Comparison of ENCODE assay signal across 7 mouse cellular contexts in the genomic region with DNA sequence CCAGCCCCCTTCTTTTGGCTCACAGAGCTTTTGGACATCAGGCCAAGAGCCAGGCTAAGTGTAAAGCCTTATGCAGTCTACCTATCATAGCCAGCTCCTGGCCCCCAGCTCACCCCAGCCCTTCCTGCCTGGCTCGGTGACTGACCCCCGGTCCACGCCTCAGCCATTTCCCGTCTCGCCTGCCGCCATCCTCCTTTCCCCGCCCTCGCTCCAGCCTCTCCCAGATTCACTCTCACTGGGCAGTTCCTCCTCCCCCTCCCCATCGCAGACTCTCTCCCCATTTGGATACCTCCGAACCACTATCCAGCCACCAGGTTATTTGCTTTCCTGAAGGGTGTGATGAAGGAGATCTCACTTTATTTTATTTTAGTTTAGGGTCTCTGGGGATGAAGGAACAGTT. TPM values are rescaled to one million over a fixed set of nuclear protein-coding genes. Genes with fewer than 3 reads are reported as not detected.
A peak's percentile ranks its signal among the peaks of the same experiment; 100 is the strongest.
DNase-seq lines count a peak whose midpoint lies in the region; ATAC-seq lines count a peak whose summit lies in the region.

No protein-coding gene starts in this region.

- H3K9ac ChIP-seq in embryonic facial prominence, embryonic 13.5 days = peak overlapping the region; percentile 52; the same call in 1 of the 2 replicates
- H3K9ac ChIP-seq in hindbrain, embryonic 15.5 days = no peak overlapping the region
- no peak overlapping the region for H3K9ac ChIP-seq in lung, embryonic 16.5 days (ENCODE audit: low read length)

- ATAC-seq in embryonic facial prominence, embryonic 13.5 days (ENCODE audit: insufficient number of reproducible peaks, insufficient read depth, low FRiP score, low TSS enrichment, low read depth) = no peak
- ATAC-seq in hindbrain, embryonic 15.5 days (ENCODE audit: low FRiP score, low read depth) = no peak
- 0 out of 2 replicates have a peak, but pooled peaks have one; percentile 26 for ATAC-seq in lung, embryonic 16.5 days (ENCODE audit: low read depth)
- ATAC-seq in granulocyte monocyte progenitor cell, adult 5-6 weeks (replicated peaks; ENCODE audit: poor library complexity, severe bottlenecking) = no peak

- WGBS in embryonic facial prominence, embryonic 13.5 days = 3% methylated on average over 10 of the region's 10 CpGs
- WGBS in hindbrain, embryonic 15.5 days = 2% methylated on average over 10 of the region's 10 CpGs
- WGBS in lung, embryonic 16.5 days = 2% methylated on average over 10 of the region's 10 CpGs

- peak; percentile 43 for DNase-seq in ZHBTc4 (ENCODE audit: low read depth, low spot score)
- no peak for DNase-seq in T-cell, adult 2 months (ENCODE audit: low spot score)
- no peak for DNase-seq in spleen, postnatal 10 days (ENCODE audit: low spot score in 2 of 2)

- H3K27me3 ChIP-seq in embryonic facial prominence, embryonic 13.5 days = peaks cover 83% of the 10 kb centered on the region
- H3K27me3 ChIP-seq in hindbrain, embryonic 15.5 days = peaks cover 82% of the 10 kb centered on the region
- H3K27me3 ChIP-seq in lung, embryonic 16.5 days (ENCODE audit: control insufficient read depth, insufficient read depth, low read depth, low read length) = peaks cover 62% of the 10 kb centered on the region

- peaks cover 42% of the 10 kb centered on the region for H3K4me1 ChIP-seq in embryonic facial prominence, embryonic 13.5 days
- peaks cover 40% of the 10 kb centered on the region for H3K4me1 ChIP-seq in hindbrain, embryonic 15.5 days (replicated peaks)
- H3K4me1 ChIP-seq in lung, embryonic 16.5 days (replicated peaks; ENCODE audit: control insufficient read depth, insufficient read depth, low read length) = peaks cover 36% of the 10 kb centered on the region

- no peaks in the 10 kb centered on the region for H3K36me3 ChIP-seq in embryonic facial prominence, embryonic 13.5 days
- no peaks in the 10 kb centered on the region for H3K36me3 ChIP-seq in hindbrain, embryonic 15.5 days
- no peaks in the 10 kb centered on the region for H3K36me3 ChIP-seq in lung, embryonic 16.5 days (ENCODE audit: control insufficient read depth, insufficient read depth, low read length)

- H3K9me3 ChIP-seq in embryonic facial prominence, embryonic 13.5 days = no peaks in the 10 kb centered on the region
- no peaks in the 10 kb centered on the region for H3K9me3 ChIP-seq in hindbrain, embryonic 15.5 days
- H3K9me3 ChIP-seq in lung, embryonic 16.5 days (ENCODE audit: control insufficient read depth, low read length) = no peaks in the 10 kb centered on the region

- H3K4me2 ChIP-seq in embryonic facial prominence, embryonic 13.5 days = peak overlapping the region; percentile 49
- peak overlapping the region; percentile 44 for H3K4me2 ChIP-seq in hindbrain, embryonic 15.5 days
- H3K4me2 ChIP-seq in lung, embryonic 16.5 days (ENCODE audit: low read depth, low read length) = peak overlapping the region; percentile 46

- no peak overlapping the region for H3K27ac ChIP-seq in embryonic facial prominence, embryonic 13.5 days
- no peak overlapping the region for H3K27ac ChIP-seq in hindbrain, embryonic 15.5 days (replicated peaks)
- no peak overlapping the region for H3K27ac ChIP-seq in lung, embryonic 16.5 days (ENCODE audit: low read length)

- H3K4me3 ChIP-seq in embryonic facial prominence, embryonic 13.5 days = peak overlapping the region; percentile 27; the same call in 1 of the 2 replicates
- H3K4me3 ChIP-seq in hindbrain, embryonic 15.5 days = peak overlapping the region; percentile 24
- peak overlapping the region; percentile 28 for H3K4me3 ChIP-seq in lung, embryonic 16.5 days (ENCODE audit: low read length)

RNA-seq across cellular contexts. Expression of gene Dhh, which starts 0.8 kb away (rescaled TPM):
- 0.52 and 0.54 TPM in 2 replicates for polyA plus RNA-seq in embryonic facial prominence, embryonic 13.5 days (2015; fragmentation: Nextera tagmentation; extraction: Ambion mirVana)
- polyA plus RNA-seq in hindbrain, embryonic 15.5 days (2015; fragmentation: Nextera tagmentation; extraction: Ambion mirVana) = 1.9 and 2.5 TPM in 2 replicates
- 1.4 and 2.4 TPM in 2 replicates for polyA plus RNA-seq in lung, embryonic 16.5 days (2015; fragmentation: Nextera tagmentation; extraction: Ambion mirVana)
- total RNA-seq in granulocyte monocyte progenitor cell, adult 5-6 weeks (2014; fragmentation: Nextera tagmentation) = not detected in 2 replicates
- total RNA-seq in granulocyte monocyte progenitor cell, adult 5-6 weeks (2017) = not detected in 2 replicates

RNA-seq across cellular contexts. Expression of gene Rhebl1, which starts 3.2 kb away (rescaled TPM):
- 22.9 and 23.4 TPM in 2 replicates for polyA plus RNA-seq in embryonic facial prominence, embryonic 13.5 days (2015; fragmentation: Nextera tagmentation; extraction: Ambion mirVana)
- 32.1 and 34.5 TPM in 2 replicates for polyA plus RNA-seq in hindbrain, embryonic 15.5 days (2015; fragmentation: Nextera tagmentation; extraction: Ambion mirVana)
- 9.4 and 12.1 TPM in 2 replicates for polyA plus RNA-seq in lung, embryonic 16.5 days (2015; fragmentation: Nextera tagmentation; extraction: Ambion mirVana)
- total RNA-seq in granulocyte monocyte progenitor cell, adult 5-6 weeks (2014; fragmentation: Nextera tagmentation) = 14.3 and 25.5 TPM in 2 replicates
- 4.3 and 7.3 TPM in 2 replicates for total RNA-seq in granulocyte monocyte progenitor cell, adult 5-6 weeks (2017)

RNA-seq across cellular contexts. Expression of gene Lmbr1l, which starts 20.5 kb away (rescaled TPM):
- polyA plus RNA-seq in embryonic facial prominence, embryonic 13.5 days (2015; fragmentation: Nextera tagmentation; extraction: Ambion mirVana) = 26.8 and 27.8 TPM in 2 replicates
- polyA plus RNA-seq in hindbrain, embryonic 15.5 days (2015; fragmentation: Nextera tagmentation; extraction: Ambion mirVana) = 26.8 and 29.3 TPM in 2 replicates
- polyA plus RNA-seq in lung, embryonic 16.5 days (2015; fragmentation: Nextera tagmentation; extraction: Ambion mirVana) = 15.7 and 17.3 TPM in 2 replicates
- total RNA-seq in granulocyte monocyte progenitor cell, adult 5-6 weeks (2014; fragmentation: Nextera tagmentation) = 3.5 and 8.5 TPM in 2 replicates
- 7.7 and 11.9 TPM in 2 replicates for total RNA-seq in granulocyte monocyte progenitor cell, adult 5-6 weeks (2017)

RNA-seq across cellular contexts. Expression of gene Kmt2d, which starts 26.5 kb away (rescaled TPM):
- polyA plus RNA-seq in embryonic facial prominence, embryonic 13.5 days (2015; fragmentation: Nextera tagmentation; extraction: Ambion mirVana) = 14.4 and 15.2 TPM in 2 replicates
- 10.6 and 11.4 TPM in 2 replicates for polyA plus RNA-seq in hindbrain, embryonic 15.5 days (2015; fragmentation: Nextera tagmentation; extraction: Ambion mirVana)
- polyA plus RNA-seq in lung, embryonic 16.5 days (2015; fragmentation: Nextera tagmentation; extraction: Ambion mirVana) = 11.9 and 12.7 TPM in 2 replicates
- total RNA-seq in granulocyte monocyte progenitor cell, adult 5-6 weeks (2014; fragmentation: Nextera tagmentation) = 59.0 and 81.0 TPM in 2 replicates
- total RNA-seq in granulocyte monocyte progenitor cell, adult 5-6 weeks (2017) = 15.8 and 24.9 TPM in 2 replicates

RNA-seq across cellular contexts. Expression of gene Tuba1b, which starts 36.9 kb away (rescaled TPM):
- polyA plus RNA-seq in embryonic facial prominence, embryonic 13.5 days (2015; fragmentation: Nextera tagmentation; extraction: Ambion mirVana) = 1,422 and 1,651 TPM in 2 replicates
- polyA plus RNA-seq in hindbrain, embryonic 15.5 days (2015; fragmentation: Nextera tagmentation; extraction: Ambion mirVana) = 1,411 and 1,419 TPM in 2 replicates
- polyA plus RNA-seq in lung, embryonic 16.5 days (2015; fragmentation: Nextera tagmentation; extraction: Ambion mirVana) = 1,812 and 1,892 TPM in 2 replicates
- total RNA-seq in granulocyte monocyte progenitor cell, adult 5-6 weeks (2014; fragmentation: Nextera tagmentation) = 2,030 and 2,397 TPM in 2 replicates
- total RNA-seq in granulocyte monocyte progenitor cell, adult 5-6 weeks (2017) = 964 and 1,039 TPM in 2 replicates
